Mouse (Mus musculus) R1 (cell line): ENCODE data around the gene Ucp2.

Experiments used
- DNase-seq: peaks from one replicate; pipeline ENCODE4 v3.0.0-alpha.2; 2018; ENCODE audit warnings: low read depth, low spot score

Gene Ucp2

DNA sequence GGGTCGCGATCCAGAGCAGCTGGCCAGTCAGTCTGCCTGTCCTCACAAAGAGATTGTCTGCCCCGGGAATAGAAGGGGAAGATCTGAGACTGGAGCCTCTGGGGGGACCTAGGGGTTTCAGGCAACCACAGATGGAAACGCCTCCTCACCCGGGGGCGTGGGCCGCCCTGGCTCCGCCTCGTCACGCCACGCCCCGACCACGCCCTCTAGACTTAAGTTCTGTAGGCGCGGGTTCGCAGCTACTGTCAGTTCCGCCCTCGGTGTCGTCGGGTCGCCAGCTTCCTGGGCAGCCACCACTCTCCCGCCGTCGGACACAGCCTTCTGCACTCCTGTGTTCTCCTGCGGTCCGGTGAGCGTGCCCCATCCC is at the start of gene Ucp2:
Gene Ucp2 (plus strand): TSS at position 221 of the 367 bp plus-strand sequence.
- DNase-seq = peak; percentile 92

DNA sequence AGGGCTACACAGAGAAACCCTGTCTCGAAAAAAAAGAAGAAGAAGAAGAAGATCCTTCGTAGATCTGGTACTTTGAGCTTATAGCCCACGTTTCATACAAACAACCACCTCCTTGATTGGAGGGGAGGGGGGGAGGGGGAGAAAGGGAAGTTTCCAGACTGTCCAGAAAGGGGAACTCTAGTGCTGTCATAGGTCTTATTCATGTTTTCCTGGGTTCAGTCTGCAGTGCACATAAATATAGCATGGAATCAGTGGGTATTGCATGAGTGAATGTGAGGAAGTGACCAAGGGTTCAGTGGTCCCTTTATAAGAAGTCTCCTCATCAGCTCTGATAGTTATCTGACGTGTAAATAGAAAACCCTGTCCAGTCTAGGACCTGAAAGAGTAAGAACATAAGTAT is 49.4 kb upstream of the Ucp2 start:
- no peak for DNase-seq

DNA sequence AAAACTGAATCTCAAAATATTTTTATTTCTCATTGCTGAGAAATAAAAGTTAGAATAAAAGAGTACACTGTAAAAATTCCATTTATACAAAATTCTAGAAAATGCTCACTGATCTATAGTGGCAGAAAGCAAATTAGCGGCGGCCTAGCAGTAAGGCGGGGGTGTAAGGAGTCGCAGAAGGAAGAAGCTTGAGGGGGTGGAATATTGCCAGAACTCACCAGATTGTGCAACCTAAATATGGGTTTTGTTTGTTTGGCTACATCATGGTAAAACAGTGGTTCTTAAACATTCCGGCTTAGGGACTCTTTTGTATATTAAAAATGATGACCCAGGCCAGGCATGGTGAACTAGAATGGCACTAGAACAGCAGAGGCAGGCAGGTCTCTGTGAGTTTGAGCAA is 46.9 kb upstream of the Ucp2 start:
- no peak for DNase-seq

DNA sequence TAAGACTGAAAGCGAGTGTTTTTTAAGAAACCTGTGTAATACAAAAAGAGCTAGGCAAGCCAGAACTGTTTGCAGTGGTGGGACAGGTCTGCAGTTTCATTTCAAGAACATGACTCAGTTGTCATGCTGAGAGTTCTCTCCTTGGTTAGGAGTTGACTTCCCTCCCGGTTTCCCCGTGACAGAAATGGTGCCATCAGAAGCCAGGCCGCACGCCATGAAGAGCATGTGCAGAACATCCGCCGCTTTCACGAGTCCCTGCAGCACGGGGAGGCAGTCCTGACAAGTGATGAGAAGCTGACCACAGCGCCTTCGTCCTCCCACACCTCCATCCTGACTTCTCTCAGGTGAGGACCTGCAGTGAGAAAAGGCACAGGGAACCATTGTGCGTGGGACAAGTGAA is 44.6 kb upstream of the Ucp2 start:
- no peak for DNase-seq

DNA sequence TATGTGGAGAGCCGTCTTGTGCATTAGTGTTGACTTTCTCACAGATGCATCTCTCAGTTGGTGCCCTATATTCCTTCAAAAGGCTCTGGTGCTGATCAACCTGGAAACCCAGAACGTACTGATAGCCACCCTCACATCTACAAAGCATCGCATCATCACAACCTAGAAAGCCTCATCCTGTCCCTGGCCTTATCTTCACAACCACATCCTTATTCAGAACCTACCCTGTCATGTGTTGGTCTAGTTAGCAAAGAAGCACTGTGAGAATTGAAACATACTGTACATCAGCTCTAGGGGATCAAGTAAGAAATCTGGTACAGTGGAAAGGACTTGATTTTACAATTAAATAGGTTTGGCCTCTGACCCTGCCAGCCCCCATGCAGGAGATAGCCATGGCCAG is 44.2 kb upstream of the Ucp2 start:
- DNase-seq = no peak

DNA sequence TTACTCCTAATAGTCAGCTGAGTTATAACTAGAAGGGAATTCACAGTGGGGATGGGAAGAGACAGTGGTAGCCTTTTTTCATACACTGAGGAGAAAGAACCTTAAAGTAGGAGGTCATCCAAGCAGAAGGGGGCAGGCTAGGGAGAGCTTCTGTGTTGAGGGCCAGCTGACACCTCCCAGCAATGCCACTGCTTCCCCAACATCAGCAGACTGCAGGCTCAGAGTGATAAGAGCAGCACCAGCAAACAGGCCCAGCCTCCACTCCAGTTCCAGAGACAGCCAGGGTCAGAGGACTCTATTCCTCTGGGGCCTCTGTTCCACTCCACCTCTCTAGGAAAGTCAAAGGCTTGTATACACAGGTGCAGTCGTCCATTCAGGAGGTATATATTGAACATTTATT is 35.0 kb upstream of the Ucp2 start:
- no peak for DNase-seq

DNA sequence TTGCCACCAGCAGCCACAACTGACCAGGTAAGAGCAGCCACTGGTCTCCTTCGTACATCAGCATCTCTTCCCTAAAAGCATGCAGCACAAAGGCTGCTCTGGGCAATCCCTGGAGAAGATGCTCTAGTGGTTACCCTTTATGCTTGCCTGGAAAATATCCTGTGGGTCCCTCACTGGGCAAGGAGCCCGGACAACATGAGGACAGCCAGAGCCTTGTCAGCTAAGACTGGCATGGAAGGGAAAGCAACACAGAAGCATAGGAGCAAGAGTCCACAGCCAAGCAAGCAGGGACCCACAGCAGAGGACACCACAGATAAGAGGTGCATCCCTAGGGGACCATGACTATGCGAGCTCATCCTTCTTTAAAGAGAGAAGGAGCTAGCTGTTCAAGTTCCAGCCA is 33.3 kb upstream of the Ucp2 start:
- no peak for DNase-seq

DNA sequence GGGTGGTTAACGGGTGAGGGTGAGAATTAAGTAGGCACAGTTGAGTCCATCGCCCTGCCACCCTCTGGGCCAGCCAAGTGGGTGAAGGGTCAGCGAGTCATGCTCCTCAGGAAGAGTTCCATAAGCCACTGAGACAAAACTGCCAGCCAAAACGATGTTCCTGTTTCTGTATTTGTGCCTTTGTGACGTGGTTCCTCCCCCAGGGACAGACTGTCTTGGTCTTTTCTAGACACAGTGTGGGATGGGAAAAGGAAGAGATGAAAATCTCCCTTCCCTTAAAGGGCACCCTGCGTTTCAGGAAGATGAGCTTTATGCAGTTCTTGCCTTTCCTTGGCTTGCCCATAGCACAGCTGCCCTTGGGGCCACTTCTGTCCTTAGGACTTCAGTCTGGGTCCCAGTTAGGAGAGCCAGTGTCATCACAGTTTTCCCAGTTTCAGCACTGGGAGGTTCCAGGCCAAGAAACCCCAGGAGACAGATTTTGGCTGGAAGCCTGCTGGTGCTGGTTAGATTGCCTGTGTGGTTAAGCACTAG is 31.5 kb upstream of the Ucp2 start:
- no peak for DNase-seq

DNA sequence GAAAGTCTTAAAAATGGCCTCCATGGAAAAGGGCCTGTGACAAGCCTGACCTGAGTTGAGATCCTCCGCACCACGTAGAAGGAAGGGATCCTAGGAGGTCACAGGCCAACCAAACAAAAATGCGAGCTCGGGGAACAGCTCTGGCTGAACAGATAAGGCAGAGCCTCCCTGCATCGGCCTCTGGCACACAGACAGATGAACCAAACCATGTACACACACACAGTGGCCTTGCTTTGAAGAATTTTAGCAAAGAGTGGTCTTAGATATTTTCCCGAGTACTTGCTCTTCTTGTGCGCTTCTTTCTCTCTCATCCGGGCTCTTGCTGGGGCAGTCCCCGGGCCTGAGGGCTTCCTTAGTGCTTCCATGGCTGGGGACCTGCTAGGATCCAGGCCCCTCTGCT is 29.9 kb upstream of the Ucp2 start:
- no peak for DNase-seq

DNA sequence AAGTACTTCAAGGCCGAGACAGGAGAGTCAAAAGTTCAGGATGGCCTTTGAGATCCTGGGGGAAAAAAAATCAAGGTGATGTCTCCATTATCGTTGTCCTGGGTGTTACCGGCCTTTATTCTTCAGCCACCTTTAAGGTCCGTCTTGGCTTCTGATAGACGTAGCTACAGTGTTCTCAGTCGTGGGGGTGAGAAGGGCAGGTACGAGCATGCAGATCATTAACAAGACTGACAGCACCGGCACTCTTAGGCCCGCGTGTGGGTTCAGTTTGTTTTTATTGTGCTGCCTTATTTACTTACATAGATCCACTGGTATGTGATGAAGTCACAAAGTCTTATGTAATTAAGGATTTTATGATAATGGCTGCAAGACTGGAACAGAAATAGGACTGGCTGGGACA is 29.4 kb upstream of the Ucp2 start:
- no peak for DNase-seq

DNA sequence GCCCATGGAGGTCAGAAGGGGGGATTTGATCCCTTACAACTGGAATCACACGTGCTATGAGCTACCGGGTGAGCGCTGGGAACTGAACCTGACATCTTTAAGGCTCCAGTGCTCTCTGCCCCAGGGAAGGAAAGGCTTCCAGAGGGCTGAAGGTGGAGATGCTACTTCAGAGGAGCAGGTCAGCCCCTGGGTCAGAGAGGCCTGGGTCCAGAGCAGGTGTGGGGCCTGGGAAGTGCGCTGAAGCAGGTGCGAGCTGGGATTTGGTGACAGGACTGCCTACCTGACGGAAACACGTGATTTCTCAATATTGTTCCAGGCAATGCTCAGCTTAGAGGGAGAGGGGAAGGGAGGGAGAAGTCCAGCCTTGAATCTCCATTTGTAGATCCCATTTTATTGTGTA is 28.9 kb upstream of the Ucp2 start:
- DNase-seq = no peak

DNA sequence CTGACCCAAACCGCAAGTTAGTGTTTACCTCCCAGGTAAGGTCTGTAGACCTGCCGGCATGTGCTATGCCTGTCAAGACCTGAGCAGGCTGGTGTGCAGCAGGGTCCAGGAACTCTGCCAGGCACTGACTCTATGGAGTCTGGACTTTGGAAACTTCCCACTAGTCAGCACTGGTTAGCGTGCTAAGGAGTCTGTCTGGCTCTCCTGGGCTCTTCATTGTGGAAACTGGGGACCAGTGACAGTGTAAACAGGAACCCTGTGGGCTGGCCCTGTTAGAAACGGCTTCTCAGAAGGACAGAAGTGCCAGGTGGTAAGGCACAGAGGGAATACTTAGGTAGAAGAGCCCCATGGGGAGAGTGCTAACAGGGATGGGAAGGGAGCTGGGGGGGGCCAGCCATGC is 27.9 kb upstream of the Ucp2 start:
- no peak for DNase-seq

DNA sequence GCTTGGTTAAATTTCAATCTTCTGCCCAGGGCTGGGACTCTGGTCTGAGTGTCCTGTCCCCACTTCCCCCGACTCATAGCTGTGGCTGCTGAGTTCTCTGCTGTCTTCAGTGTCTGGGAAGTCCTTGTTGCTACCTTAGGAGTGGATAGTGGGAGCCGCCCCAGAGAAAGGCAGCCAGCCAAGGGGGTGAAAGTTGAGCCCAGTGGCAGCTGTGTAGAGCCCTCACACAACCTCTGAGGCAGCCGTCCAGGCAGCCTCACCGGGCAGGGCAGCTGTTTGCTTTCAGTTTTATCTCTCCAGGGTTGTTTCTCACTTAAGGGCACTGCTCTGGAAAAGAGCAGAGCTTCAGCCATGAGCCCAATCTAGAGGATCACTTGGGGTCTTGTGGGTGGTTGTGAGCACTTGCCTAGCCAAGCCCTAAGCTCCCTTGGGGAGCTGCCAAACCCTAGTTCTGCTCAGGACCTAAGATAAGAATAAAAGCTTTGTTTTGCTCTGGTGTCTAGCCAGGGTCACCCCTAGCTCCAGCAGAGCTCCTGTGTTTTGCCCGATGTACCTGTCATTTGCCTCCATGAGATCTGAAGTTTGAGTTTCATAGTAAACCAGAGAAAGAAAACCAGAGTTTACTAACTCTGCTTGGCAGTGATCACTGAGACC is 27.4 kb upstream of the Ucp2 start:
- no peak for DNase-seq

DNA sequence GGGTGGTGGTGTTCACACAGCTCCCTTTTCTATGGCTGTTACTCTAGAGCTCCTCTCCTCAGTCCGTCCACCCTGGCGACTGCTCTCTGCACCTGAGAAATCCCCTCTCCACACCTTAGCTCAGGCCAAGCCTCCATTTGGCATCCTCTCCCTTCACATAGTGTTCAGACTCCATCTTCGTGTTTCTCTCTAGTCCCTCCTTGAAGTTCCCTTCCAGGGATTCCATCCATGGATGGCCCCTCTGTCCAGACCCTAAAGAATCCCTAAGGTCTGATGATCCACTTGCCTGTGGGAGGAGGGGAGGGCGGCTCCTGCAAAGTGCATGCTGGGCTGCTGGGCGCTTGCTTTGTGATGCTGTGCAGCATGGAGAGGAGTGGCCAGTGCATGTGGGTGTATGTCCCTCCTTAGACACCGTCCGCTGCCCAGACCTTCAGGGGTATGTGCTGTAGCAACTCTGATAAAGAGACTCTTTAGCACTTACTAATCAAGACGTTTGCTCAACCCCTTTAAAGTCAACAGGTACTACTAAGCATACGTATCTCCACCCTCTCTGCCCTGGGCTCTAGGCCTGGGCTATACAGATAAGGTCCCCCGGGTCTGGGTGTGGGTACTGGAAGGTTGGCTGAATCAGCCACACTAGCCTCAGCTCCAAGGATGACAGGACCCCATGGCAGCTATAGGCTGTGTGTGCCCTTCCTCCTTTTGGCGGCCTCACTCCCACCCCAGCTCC is 26.2 kb upstream of the Ucp2 start:
- DNase-seq = no peak

DNA sequence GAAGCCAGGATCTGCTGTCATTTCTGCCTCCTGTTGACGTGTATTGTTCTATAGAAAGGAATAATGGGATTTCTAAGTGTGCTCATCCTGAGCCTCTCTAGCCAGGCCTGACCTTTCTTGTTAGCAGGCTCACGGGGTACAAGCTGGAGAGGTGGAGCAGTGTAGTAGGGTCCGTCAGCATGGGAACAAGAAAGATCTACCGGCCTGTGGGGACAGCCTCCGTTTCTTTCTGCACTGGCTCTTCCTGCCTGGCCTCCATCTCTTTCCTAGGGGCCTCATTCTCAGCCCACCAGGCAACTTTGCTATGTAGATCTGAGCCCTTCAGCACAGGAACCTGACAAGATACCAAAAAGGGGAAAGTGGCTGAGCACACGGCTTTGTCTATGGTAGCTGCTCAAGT is 24.4 kb upstream of the Ucp2 start:
- no peak for DNase-seq

DNA sequence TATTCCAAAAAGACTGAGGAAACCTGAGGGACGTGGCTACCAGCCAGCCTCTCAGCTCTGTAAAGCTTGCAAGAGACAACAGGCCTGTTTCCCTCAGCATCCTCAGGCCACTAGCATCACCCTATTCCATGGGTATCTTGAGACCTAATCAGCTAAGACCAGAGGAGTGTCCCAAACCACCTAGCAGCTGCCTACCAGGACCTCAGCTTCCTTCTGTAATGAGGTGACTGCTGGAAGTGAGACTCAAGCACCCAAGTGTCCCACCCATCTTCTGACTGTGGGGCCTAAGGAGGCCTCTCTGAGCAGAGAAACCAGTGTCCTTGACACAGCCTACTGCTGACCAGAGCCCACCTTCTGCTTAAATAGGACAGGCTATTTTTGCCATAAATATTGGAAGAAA is 23.6 kb upstream of the Ucp2 start:
- DNase-seq = no peak

DNA sequence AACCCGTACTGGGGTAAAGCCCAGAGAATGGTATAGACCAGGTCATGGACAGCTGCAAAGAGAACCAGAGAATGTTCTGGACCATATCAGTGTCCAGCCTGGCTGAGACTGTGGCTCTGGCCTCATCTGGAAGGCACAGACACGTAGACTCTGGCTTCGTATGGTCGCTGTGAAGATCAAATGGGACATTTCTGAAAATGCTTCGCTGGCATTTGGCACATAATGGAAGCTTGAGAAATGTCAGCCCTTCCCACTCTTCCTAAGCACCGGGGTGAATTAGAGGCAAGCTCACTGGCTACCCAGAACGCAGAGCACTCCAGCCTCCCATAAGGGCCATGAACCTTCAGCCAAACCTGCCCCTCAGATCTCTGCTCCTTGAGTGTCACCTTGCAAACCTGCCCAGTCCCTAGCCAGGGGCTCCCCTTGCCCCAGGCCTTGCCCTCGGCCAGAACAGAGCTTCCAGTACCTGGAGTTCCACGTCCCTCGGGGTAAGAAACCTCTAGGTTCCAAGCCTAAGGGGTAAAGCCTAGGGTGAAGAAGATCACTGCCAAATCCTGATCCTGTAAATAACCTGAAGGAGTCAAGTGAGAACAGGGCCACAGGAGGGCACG is 22.2 kb upstream of the Ucp2 start:
- no peak for DNase-seq

DNA sequence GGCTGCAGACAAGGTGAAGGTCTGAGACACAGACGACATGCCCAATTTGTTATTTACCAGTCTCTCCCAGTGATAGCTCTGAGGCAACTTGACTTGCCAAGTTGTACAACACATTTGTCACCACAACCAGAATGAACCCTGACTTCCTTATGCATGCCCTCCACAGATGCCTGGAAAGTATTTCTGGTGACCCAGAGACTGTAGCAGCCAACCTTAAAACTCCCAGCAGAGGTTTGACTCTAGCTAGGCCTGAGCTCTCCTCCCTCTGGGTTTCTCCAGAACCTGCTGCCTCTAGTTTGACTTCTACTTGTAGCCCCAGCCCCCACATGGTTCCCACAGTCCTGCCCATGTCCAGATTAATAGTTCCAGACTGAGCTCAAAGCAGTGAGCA is 21.7 kb upstream of the Ucp2 start:
- DNase-seq = no peak

DNA sequence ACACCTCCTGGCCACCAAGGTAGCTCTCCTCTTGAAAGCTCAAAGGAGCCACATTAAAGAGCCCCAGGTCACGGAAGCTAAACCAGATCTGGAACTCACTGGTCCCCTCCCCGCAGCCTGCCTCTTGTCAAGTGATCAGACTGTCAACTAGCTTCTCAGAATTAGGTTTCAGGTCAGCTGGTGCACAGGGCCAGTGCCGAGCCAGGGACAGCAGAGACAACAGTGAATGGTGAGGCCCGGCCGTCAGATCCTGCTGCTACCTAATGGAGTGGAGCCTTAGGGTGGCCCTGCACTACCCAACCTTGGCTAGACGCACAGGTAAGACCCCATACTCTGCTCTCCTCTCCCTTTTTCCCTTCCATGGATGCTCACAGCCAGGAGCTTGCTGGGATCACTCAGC is 20.4 kb upstream of the Ucp2 start, which contains the start of gene Ucp3:
Gene Ucp3 (plus strand): TSS at position 214 of the 400 bp plus-strand sequence.
- DNase-seq = no peak

DNA sequence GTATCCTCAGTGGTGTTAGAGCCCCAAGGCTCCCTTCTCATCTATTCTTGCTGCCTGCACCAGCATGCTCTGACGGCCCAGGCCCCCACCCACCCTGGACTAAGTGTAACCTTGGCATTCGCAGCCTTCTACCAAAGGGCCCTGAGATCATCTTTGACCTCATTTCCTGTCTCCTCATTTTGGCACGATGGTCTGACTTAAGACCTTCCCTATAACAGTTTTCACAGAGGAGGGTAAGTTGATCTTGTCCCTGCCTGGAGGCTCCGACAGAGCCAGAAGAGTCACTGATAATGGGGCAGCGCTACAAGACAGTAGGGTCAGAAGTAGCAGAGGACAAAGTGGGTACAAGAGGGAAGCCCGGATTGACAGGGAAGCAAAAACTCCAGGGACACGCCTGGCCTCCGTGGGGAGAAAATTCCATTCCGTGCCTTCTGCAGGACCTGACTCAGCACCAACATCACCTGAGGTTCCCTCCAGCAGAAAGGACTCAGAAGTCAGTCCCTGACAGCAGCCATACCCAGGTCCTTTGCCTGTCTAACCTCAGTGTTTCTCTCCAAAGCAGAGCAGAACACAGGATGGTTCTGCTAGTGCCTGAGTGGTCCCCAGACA is 19.2 kb upstream of the Ucp2 start:
- no peak for DNase-seq

DNA sequence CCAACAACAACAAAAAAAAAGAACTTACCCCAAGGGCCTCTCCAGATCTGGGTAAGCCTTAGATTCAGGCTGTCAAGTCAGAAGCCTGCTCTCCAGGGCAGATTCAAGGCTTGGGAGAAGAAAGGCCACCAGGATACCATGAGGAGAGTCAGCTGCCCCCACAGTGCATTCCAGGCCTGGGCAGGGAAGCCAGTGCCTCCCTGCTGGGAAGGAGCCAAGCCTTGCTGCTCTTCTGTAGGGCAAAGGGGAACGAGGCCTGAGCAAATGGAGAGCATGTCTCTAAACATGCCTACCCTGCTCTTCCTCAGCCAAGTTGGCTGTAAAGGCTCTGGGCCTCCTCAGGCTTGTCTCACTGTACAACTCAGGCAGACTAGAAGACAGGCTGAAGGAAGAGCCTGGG is 18.5 kb upstream of the Ucp2 start:
- DNase-seq = peak; percentile 21

DNA sequence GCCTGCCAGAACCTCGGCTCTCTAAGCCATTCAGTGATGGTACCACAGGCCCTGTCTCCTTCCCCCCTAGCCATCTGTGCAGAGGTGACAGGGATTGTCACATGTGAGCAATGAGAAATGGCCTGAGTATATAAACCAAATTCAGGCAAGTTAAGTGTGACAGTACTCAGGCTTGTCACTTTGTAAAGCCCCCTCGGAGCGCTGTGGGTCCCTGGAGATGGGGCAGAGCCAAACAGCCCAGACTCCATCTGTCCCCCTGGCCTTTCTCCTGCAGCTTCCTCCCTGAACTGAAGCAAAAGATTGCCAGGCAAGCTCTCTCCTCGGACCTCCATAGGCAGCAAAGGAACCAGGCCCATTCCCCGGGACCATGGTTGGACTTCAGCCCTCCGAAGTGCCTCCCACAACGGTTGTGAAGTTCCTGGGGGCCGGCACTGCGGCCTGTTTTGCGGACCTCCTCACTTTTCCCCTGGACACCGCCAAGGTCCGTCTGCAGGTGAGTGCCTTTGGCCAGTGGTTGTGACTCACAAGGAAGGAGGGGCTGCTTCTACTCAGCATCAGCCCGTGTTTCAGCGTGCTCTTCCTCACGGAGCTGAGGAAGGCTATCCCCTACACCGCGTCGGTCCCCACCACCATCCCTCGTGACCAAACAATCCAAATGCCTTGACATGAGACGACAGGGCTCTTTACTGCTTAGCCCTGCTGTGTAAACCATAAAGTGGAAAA is 13.9 kb upstream of the Ucp2 start:
- DNase-seq = no peak
